Mouse (Mus musculus): ENCODE measurements around the gene Tmem222. TPM values are rescaled to one million over a fixed set of nuclear protein-coding genes. Genes with fewer than 3 reads are reported as not detected.
A peak's percentile ranks its signal among the peaks of the same experiment; 100 is the strongest.

Gene Tmem222
- polyA plus RNA-seq, 1 experiment from 2014 or later: 115 TPM

DNA sequence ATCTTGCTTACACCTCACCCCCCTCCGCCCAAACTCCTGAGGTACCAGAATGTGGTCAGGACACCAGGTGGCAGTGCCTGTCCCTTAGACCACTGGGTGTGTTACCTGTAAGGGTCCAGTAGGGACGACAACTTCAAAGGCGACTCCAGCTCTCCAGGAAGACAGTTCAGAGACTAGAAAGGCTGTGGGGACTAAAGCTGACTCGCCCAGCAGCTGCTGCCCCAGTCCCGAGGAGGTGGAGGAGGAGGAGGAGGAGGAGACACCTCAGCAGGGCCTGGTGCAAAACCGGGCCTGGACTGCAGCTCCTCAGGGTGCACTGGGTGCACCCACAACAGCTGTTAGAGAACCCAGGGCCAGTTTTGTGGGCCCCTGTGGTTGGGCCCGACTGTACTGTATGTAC, 14.7 kb downstream of the Tmem222 start, which contains the start of gene Sytl1:
Sytl1 (minus strand) TSS at position 232 of the 400 bp plus-strand sequence.
- H3K9ac ChIP-seq (replicated peaks; ENCODE audit: low read length): no peak within 1 kb of the TSS
- H3K4me2 ChIP-seq (ENCODE audit: low read length): no peak within 1 kb of the TSS
- 0 out of 2 replicates have a peak, but pooled peaks cover 4% of the 10 kb centered on the region for H3K9me3 ChIP-seq (ENCODE audit: control insufficient read depth, low read length)
- H3K4me3 ChIP-seq (replicated peaks; ENCODE audit: low read depth, low read length): no peak within 1 kb of the TSS
- peaks cover 37% of the 10 kb centered on the region for H3K36me3 ChIP-seq (ENCODE audit: control insufficient read depth, insufficient read depth, low read length)
- H3K27ac ChIP-seq (replicated peaks; ENCODE audit: low read depth, low read length): no peak within 1 kb of the TSS
- DNase-seq (no peak), ATAC-seq (ENCODE audit: low FRiP score, low TSS enrichment) (no peak)
- WGBS: 38% methylated on average over 7 of the region's 7 CpGs
- no peaks in the 10 kb centered on the region for H3K27me3 ChIP-seq (ENCODE audit: control insufficient read depth, insufficient read depth, low read length)
- no peaks in the 10 kb centered on the region for H3K4me1 ChIP-seq (ENCODE audit: control insufficient read depth, insufficient read depth, low read length)

DNA sequence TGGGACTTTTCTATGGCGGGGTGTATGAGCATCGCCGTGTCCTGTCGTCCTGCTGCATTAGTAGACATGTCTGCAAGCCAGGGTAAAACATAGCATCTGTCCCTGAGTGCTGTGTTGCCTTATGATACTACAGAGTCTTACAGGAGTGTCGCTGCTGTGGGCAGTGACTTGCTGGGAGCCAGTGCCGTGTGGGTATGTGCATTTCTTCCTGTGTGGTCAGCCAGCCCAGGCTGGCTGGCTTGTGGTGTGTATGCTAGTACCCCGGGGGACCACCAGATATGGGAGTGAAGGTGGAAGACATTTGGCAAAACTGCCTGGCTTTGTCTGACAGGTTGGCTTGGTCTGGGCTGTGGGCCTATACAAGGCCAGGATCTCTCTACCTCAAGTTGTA, 15.2 kb downstream of the Tmem222 start:
- no peak overlapping the region for H3K9ac ChIP-seq (replicated peaks; ENCODE audit: low read length)
- H3K4me1 ChIP-seq (ENCODE audit: control insufficient read depth, insufficient read depth, low read length): no peaks in the 10 kb centered on the region
- 69% methylated on average over 7 of the region's 7 CpGs for WGBS
- no peak overlapping the region for H3K4me3 ChIP-seq (replicated peaks; ENCODE audit: low read depth, low read length)
- DNase-seq (no peak), ATAC-seq (ENCODE audit: low FRiP score, low TSS enrichment) (no peak)
- H3K36me3 ChIP-seq (ENCODE audit: control insufficient read depth, insufficient read depth, low read length): peaks cover 32% of the 10 kb centered on the region
- H3K9me3 ChIP-seq (ENCODE audit: control insufficient read depth, low read length): 0 out of 2 replicates have a peak, but pooled peaks cover 4% of the 10 kb centered on the region
- H3K4me2 ChIP-seq (ENCODE audit: low read length): no peak overlapping the region
- no peaks in the 10 kb centered on the region for H3K27me3 ChIP-seq (ENCODE audit: control insufficient read depth, insufficient read depth, low read length)
- H3K27ac ChIP-seq (replicated peaks; ENCODE audit: low read depth, low read length): no peak overlapping the region

DNA sequence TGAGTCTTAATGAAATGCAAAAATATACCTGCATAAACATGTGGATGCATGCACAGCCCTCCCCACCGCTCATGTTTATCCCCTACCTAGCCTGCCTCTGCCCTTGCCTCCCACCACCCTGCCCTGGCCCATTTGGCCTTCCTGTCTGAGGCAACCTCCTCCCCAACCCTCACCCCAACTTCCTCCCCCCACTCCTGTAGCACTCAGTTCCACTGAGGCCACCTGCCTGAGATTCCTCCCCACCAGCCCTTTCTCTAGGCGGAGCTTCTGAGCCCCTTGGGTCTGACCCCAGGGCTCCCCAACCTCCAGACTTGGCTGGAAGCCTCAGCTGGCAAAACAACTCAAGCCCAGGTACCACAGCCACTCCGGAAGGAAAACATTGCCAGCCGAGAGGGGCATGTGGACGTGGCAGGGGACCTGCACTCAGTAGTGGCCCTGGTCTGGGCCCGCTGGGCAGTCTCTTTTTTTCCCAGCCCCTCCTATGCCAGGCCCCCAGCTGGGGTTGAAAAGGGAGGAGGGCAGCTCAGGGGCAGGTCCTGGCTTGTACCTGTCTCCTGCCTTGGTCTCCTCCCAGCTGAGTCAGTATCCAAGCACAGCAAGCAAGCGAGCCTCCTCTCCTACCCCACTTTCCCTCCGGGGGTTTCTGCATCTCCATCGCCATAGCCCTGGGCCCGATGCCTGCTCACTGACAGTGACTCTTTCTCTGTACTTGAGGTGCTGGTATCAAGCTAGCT, 15.8 kb downstream of the Tmem222 start:
- Histone ChIP-seq H3K9ac (replicated peaks; ENCODE audit: low read length) (no peak overlapping the region), H3K27ac (replicated peaks; ENCODE audit: low read depth, low read length) (no peak overlapping the region), H3K27me3 (ENCODE audit: control insufficient read depth, insufficient read depth, low read length) (no peaks in the 10 kb centered on the region), H3K4me3 (replicated peaks; ENCODE audit: low read depth, low read length) (no peak overlapping the region), H3K9me3 (ENCODE audit: control insufficient read depth, low read length) (0 out of 2 replicates have a peak, but pooled peaks cover 4% of the 10 kb centered on the region), H3K4me2 (ENCODE audit: low read length) (no peak overlapping the region), H3K36me3 (ENCODE audit: control insufficient read depth, insufficient read depth, low read length) (peaks cover 26% of the 10 kb centered on the region), H3K4me1 (ENCODE audit: control insufficient read depth, insufficient read depth, low read length) (no peaks in the 10 kb centered on the region)
- no peak for ATAC-seq (ENCODE audit: low FRiP score, low TSS enrichment)
- no peak for DNase-seq
- WGBS: 54% methylated on average over 10 of the region's 10 CpGs

DNA sequence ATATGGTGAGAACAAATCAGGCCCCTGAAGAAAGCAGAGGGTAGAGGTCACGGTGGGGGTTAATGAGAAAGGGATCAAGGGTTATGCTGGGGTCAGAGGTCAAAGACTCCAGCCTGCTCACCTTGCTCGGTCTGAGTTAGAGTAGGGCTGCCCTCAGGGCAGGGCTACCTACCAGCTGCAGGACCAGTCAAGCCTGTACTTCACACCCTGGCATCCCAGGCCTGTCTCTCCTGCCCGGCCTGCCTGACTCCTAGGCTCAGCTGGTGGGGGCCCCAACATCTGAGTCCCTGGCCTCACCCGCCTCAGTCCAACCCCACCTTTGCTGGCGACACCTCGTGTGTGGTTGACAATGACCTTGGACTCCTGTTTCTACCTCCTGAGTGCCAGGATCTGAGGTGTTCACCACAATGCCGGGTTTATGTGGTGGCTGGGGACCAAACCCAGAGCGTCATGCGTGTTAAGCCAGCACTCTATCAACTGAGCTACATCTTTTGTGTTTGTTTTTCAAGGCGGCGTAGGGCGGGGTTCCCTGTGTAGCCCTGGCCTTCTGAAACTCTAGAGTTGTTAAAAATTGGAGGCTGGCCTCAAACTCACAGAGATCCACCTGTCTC, 19.7 kb downstream of the Tmem222 start:
- no peaks in the 10 kb centered on the region for H3K4me1 ChIP-seq (ENCODE audit: control insufficient read depth, insufficient read depth, low read length)
- no peak overlapping the region for H3K4me2 ChIP-seq (ENCODE audit: low read length)
- WGBS: 76% methylated on average over 12 of the region's 12 CpGs
- H3K27ac ChIP-seq (replicated peaks; ENCODE audit: low read depth, low read length): no peak overlapping the region
- H3K9me3 ChIP-seq (ENCODE audit: control insufficient read depth, low read length): no peaks in the 10 kb centered on the region
- no peak overlapping the region for H3K9ac ChIP-seq (replicated peaks; ENCODE audit: low read length)
- no peak for ATAC-seq (ENCODE audit: low FRiP score, low TSS enrichment)
- DNase-seq: no peak
- no peaks in the 10 kb centered on the region for H3K36me3 ChIP-seq (ENCODE audit: control insufficient read depth, insufficient read depth, low read length)
- 0 out of 2 replicates have a peak, but pooled peaks cover 4% of the 10 kb centered on the region for H3K27me3 ChIP-seq (ENCODE audit: control insufficient read depth, insufficient read depth, low read length)
- H3K4me3 ChIP-seq (replicated peaks; ENCODE audit: low read depth, low read length): no peak overlapping the region

DNA sequence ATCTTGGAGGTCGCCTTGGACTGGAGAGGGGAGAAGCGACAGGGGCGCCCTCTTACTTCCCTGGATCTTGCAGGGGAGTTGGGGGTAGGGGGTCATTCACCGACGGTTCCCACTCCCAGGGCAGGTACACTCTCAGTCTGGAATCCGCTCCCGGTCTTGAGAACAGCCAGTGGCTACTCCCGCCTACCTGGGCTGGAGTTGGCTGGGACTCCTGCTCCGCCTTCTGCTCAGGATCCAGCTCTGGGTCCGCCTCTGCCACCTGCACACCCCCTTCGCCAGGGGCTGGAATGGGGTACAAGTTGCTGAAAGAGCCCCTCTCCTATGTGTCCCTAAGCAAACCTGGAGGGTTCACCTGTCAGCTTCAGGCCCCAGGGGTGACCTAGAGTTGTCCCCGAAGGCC, 20.4 kb downstream of the Tmem222 start:
- Histone ChIP-seq H3K4me3 (replicated peaks; ENCODE audit: low read depth, low read length) (no peak overlapping the region), H3K4me2 (ENCODE audit: low read length) (no peak overlapping the region), H3K9ac (replicated peaks; ENCODE audit: low read length) (no peak overlapping the region), H3K4me1 (ENCODE audit: control insufficient read depth, insufficient read depth, low read length) (no peaks in the 10 kb centered on the region), H3K9me3 (ENCODE audit: control insufficient read depth, low read length) (no peaks in the 10 kb centered on the region), H3K36me3 (ENCODE audit: control insufficient read depth, insufficient read depth, low read length) (no peaks in the 10 kb centered on the region), H3K27ac (replicated peaks; ENCODE audit: low read depth, low read length) (no peak overlapping the region), H3K27me3 (ENCODE audit: control insufficient read depth, insufficient read depth, low read length) (peaks cover 10% of the 10 kb centered on the region; the same call in 1 of the 2 replicates)
- DNase-seq: no peak
- 34% methylated on average over 12 of the region's 12 CpGs for WGBS
- no peak for ATAC-seq (ENCODE audit: low FRiP score, low TSS enrichment)

DNA sequence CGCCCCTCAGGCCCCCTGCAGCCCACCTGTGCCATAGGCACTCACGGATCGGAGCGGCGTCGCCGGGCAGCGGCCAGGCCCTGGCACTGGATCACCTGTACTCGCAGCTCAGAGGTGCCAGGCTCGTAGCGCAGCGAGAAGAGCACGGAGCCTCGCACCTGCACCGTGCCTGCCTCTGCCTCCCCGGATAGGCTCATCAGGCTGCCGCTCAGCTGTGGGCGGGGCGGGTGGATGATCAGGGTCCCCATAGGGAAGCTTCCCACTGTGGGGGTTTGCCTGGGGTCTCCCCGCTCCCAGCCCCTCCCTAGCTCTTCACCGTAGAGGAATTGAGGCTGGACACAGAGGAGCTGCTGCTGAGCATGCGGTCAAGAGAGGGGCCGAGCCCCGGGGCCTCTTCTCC, 20.8 kb downstream of the Tmem222 start:
- Histone ChIP-seq H3K36me3 (ENCODE audit: control insufficient read depth, insufficient read depth, low read length) (no peaks in the 10 kb centered on the region), H3K4me2 (ENCODE audit: low read length) (no peak overlapping the region), H3K27ac (replicated peaks; ENCODE audit: low read depth, low read length) (no peak overlapping the region), H3K9me3 (ENCODE audit: control insufficient read depth, low read length) (no peaks in the 10 kb centered on the region), H3K4me1 (ENCODE audit: control insufficient read depth, insufficient read depth, low read length) (no peaks in the 10 kb centered on the region), H3K4me3 (replicated peaks; ENCODE audit: low read depth, low read length) (no peak overlapping the region), H3K9ac (replicated peaks; ENCODE audit: low read length) (no peak overlapping the region), H3K27me3 (ENCODE audit: control insufficient read depth, insufficient read depth, low read length) (peaks cover 14% of the 10 kb centered on the region; the same call in 1 of the 2 replicates)
- WGBS: 20% methylated on average over 24 of the region's 24 CpGs
- ATAC-seq (ENCODE audit: low FRiP score, low TSS enrichment) (no peak), DNase-seq (no peak)

DNA sequence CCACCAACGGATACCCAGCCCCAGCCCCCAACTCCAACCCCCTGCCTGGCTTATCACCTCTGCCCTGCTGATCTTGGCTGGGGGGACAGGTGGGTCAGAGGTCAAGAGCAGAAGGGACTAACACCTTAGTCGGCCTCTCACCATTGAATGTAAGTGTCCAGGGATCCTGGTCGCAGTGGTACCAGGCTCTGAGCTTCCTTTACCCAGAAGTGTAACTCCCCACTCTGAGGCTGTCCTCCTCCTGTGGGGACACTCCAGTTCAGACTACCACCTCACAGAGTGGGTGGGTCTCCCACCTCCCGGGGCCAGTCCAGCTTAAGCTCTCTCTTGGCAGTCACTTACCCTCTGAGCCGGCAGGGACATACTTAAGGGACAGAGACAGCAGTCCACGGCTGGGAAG, 22.2 kb downstream of the Tmem222 start:
- 62% methylated on average over 6 of the region's 6 CpGs for WGBS
- ATAC-seq (ENCODE audit: low FRiP score, low TSS enrichment) (no peak), DNase-seq (no peak)
- Histone ChIP-seq H3K9me3 (ENCODE audit: control insufficient read depth, low read length) (no peaks in the 10 kb centered on the region), H3K4me2 (ENCODE audit: low read length) (no peak overlapping the region), H3K27ac (replicated peaks; ENCODE audit: low read depth, low read length) (no peak overlapping the region), H3K36me3 (ENCODE audit: control insufficient read depth, insufficient read depth, low read length) (no peaks in the 10 kb centered on the region), H3K4me3 (replicated peaks; ENCODE audit: low read depth, low read length) (no peak overlapping the region), H3K4me1 (ENCODE audit: control insufficient read depth, insufficient read depth, low read length) (peaks cover 6% of the 10 kb centered on the region), H3K9ac (replicated peaks; ENCODE audit: low read length) (no peak overlapping the region), H3K27me3 (ENCODE audit: control insufficient read depth, insufficient read depth, low read length) (peaks cover 28% of the 10 kb centered on the region)

DNA sequence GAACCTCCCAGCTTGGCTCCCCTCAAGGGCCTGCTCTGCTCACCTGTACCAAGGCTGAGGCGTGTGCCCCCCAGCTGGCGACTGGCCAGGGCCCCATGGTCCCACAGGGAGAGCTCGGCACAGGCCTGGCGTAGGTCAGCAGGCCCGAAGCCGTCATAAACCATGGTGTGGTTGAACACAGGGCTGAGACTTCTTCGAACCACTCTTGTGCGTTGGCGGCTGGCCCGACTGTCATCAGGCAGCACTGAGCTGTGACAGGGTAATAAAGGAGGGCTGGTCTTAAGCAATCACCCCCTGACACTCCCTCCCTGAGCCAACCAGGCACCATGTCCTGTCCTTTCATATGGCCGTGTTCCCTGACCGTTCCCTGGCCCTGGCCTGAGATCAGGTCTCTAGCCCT, 24.2 kb downstream of the Tmem222 start:
- ATAC-seq (ENCODE audit: low FRiP score, low TSS enrichment) (no peak), DNase-seq (no peak)
- Histone ChIP-seq H3K4me1 (ENCODE audit: control insufficient read depth, insufficient read depth, low read length) (peaks cover 6% of the 10 kb centered on the region), H3K4me3 (replicated peaks; ENCODE audit: low read depth, low read length) (no peak overlapping the region), H3K27me3 (ENCODE audit: control insufficient read depth, insufficient read depth, low read length) (peaks cover 41% of the 10 kb centered on the region), H3K27ac (replicated peaks; ENCODE audit: low read depth, low read length) (no peak overlapping the region), H3K4me2 (ENCODE audit: low read length) (no peak overlapping the region), H3K36me3 (ENCODE audit: control insufficient read depth, insufficient read depth, low read length) (no peaks in the 10 kb centered on the region), H3K9ac (replicated peaks; ENCODE audit: low read length) (no peak overlapping the region), H3K9me3 (ENCODE audit: control insufficient read depth, low read length) (no peaks in the 10 kb centered on the region)
- 70% methylated on average over 12 of the region's 12 CpGs for WGBS

DNA sequence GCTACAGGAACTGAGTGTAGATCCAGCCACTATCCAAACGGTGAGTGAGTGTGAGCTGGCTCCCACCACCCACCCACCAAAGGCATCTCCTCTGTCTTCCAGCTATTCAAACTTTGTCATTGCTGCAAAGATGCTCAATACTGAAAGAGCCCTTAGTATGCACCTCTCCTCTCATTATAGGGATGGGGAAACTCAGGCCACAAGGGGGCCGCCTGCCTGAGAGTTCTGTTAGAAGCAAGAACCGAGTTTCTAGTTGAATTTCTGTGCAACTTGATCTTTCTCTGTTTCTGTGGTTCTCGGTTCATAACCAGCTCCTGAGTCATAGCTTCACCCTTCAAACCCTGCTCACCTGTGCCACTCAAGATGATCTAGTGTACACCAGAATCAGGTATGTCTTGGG, 25.5 kb downstream of the Tmem222 start:
- Histone ChIP-seq H3K27me3 (ENCODE audit: control insufficient read depth, insufficient read depth, low read length) (peaks cover 52% of the 10 kb centered on the region), H3K36me3 (ENCODE audit: control insufficient read depth, insufficient read depth, low read length) (no peaks in the 10 kb centered on the region), H3K27ac (replicated peaks; ENCODE audit: low read depth, low read length) (no peak overlapping the region), H3K9ac (replicated peaks; ENCODE audit: low read length) (no peak overlapping the region), H3K4me1 (ENCODE audit: control insufficient read depth, insufficient read depth, low read length) (peaks cover 6% of the 10 kb centered on the region), H3K9me3 (ENCODE audit: control insufficient read depth, low read length) (no peaks in the 10 kb centered on the region), H3K4me2 (ENCODE audit: low read length) (no peak overlapping the region), H3K4me3 (replicated peaks; ENCODE audit: low read depth, low read length) (no peak overlapping the region)
- DNase-seq (peak; percentile 34), ATAC-seq (ENCODE audit: low FRiP score, low TSS enrichment) (no peak)
- 39% methylated on average over 4 of the region's 4 CpGs for WGBS

All from midbrain, embryonic 14.5 days (tissue).